Comparison of ENCODE assay signal across 8 mouse cellular contexts in genomic region chr8:34397583-34398411, GRCm38 (mm10).
DNase-seq lines count a peak whose midpoint lies in the region; ATAC-seq lines count a peak whose summit lies in the region.
"Had no signal": no experiment of that assay in that cellular context is flagged by ENCODE, and none has a peak within 500 bp of the region (broad histone marks: within the 10 kb centered on the region; RNA-seq: fewer than 3 reads in every experiment).

No protein-coding gene starts in this region.

- no peaks in the 10 kb centered on the region for H3K9me3 ChIP-seq in forebrain, embryonic 13.5 days (replicated peaks)

- H3K36me3 ChIP-seq in forebrain, embryonic 13.5 days (ENCODE audit: poor library complexity, severe bottlenecking), result no peaks in the 10 kb centered on the region

- peaks cover 33% of the 10 kb centered on the region for H3K4me1 ChIP-seq in forebrain, embryonic 13.5 days

- H3K9ac ChIP-seq in forebrain, embryonic 13.5 days, result peak overlapping the region; percentile 45

- WGBS in forebrain, embryonic 13.5 days, result 16% methylated on average over 22 of the region's 23 CpGs

- peak overlapping the region; percentile 49 for H3K4me2 ChIP-seq in forebrain, embryonic 13.5 days

- H3K4me3 ChIP-seq in forebrain, embryonic 13.5 days, result no peak overlapping the region
- H3K4me3 ChIP-seq: erythroblast, embryonic 14.5 days had no signal

- ATAC-seq in forebrain, embryonic 13.5 days, result peak; percentile 74

- DNase-seq in 416B (ENCODE audit: low read depth) (peak; percentile 58), adipocyte (ENCODE audit: low spot score) (no peak)
- DNase-seq in CD4-positive helper T cell, adult 2 months (ENCODE audit: low read depth, low spot score), result peak; percentile 87
- DNase-seq in lung, adult 18-20 months, result peak; percentile 11 to 26
- DNase-seq in retina, embryonic 14.5 days (ENCODE audit: low spot score), result peak; percentile 51
- no peak for DNase-seq in cerebellum, postnatal 14 days

- no peaks in the 10 kb centered on the region for H3K27me3 ChIP-seq in forebrain, embryonic 13.5 days

- peak overlapping the region; percentile 89 for H3K27ac ChIP-seq in forebrain, embryonic 13.5 days

Comparison
In these comparisons a context has a peak if more than half of its experiments do, and no peak if none do; other contexts are left out.
1. DNase-seq: peak in 416B (single experiment), CD4-positive helper T cell, adult 2 months (single experiment), lung, adult 18-20 months (2 of 2) and retina, embryonic 14.5 days (single experiment); none in adipocyte (single experiment) and cerebellum, postnatal 14 days (0 of 2).